Mouse (Mus musculus): ENCODE data around the gene Itgam. TPM values are rescaled to one million over a fixed set of nuclear protein-coding genes. Genes with fewer than 3 reads are reported as not detected.
"Not testable (repeated sequence)": the region's sequence is repeated elsewhere in the genome, so short reads cannot be mapped to it uniquely, and the experiment has no call there.

The Itgam gene
- total RNA-seq, 2 experiments from 2014 or later, result 1.0 to 1.9 TPM

- no peak overlapping the region for H3K27ac ChIP-seq
- H3K4me3 ChIP-seq, result no peak overlapping the region
- intact Hi-C loops (cut with DNase I), result no loop called here
- TF ChIP-seq CTCF (IDR thresholded peaks at IDR 0.05), result no peak
- DNase-seq, result no peak
Measured at GRCm38 (mm10) chr7:128032989-128033293, 29.5 kb upstream of the Itgam start.

- Histone ChIP-seq H3K4me3 (no peak overlapping the region), H3K27ac (no peak overlapping the region)
- TF ChIP-seq CTCF (IDR thresholded peaks at IDR 0.05), result no peak
- intact Hi-C loops (cut with DNase I), result no loop called here
- DNase-seq, result no peak
Measured at GRCm38 (mm10) chr7:128033616-128034015, 28.8 kb upstream of the Itgam start.

- intact Hi-C loops (cut with DNase I), result not testable (repeated sequence)
Measured at GRCm38 (mm10) chr7:128042161-128042820, 20.1 kb upstream of the Itgam start.

GRCm38 (mm10) chr7:128044142-128044785 is 18.2 kb upstream of the Itgam start:
- no peak overlapping the region for H3K27ac ChIP-seq
- intact Hi-C loops (cut with DNase I), result no loop called here
- TF ChIP-seq CTCF (IDR thresholded peaks at IDR 0.05), result peak; percentile 34; the same call in 1 of the 2 replicates
- DNase-seq, result peak; percentile 29
- H3K4me3 ChIP-seq, result no peak overlapping the region

More at GRCm38 (mm10) chr7:128042161-128042820, 20.1 kb upstream of the Itgam start:
- not testable (repeated sequence) for DNase-seq, H3K4me3 ChIP-seq, H3K27ac ChIP-seq

- no peak for TF ChIP-seq CTCF (IDR thresholded peaks at IDR 0.05)
- intact Hi-C loops (cut with DNase I), result no loop called here
- Histone ChIP-seq H3K27ac (no peak overlapping the region), H3K4me3 (no peak overlapping the region)
- no peak for DNase-seq
Measured at GRCm38 (mm10) chr7:128045640-128046039, 16.8 kb upstream of the Itgam start.

GRCm38 (mm10) chr7:128048819-128049218 is 13.6 kb upstream of the Itgam start:
- Histone ChIP-seq H3K27ac (no peak overlapping the region), H3K4me3 (no peak overlapping the region)
- TF ChIP-seq CTCF (IDR thresholded peaks at IDR 0.05), result no peak
- no peak for DNase-seq
- intact Hi-C loops (cut with DNase I), result no loop called here

- no peak overlapping the region for H3K27ac ChIP-seq
- TF ChIP-seq CTCF (IDR thresholded peaks at IDR 0.05), result no peak
- no peak overlapping the region for H3K4me3 ChIP-seq
- DNase-seq, result no peak
- intact Hi-C loops (cut with DNase I), result no loop called here
Measured at GRCm38 (mm10) chr7:128049254-128049653, 13.2 kb upstream of the Itgam start.

- Histone ChIP-seq H3K4me3 (no peak overlapping the region), H3K27ac (no peak overlapping the region)
- intact Hi-C loops (cut with DNase I), result no loop called here
- DNase-seq, result peak; percentile 30
- TF ChIP-seq CTCF (IDR thresholded peaks at IDR 0.05), result no peak
Measured at GRCm38 (mm10) chr7:128050739-128051138, 11.7 kb upstream of the Itgam start.

- TF ChIP-seq CTCF (IDR thresholded peaks at IDR 0.05), result no peak
- Histone ChIP-seq H3K4me3 (no peak overlapping the region), H3K27ac (no peak overlapping the region)
- DNase-seq, result no peak
- intact Hi-C loops (cut with DNase I), result no loop called here
Measured at GRCm38 (mm10) chr7:128053061-128053460, 9.4 kb upstream of the Itgam start.

GRCm38 (mm10) chr7:128056917-128057444 is 5.5 kb upstream of the Itgam start:
- intact Hi-C loops (cut with DNase I), result no loop called here

GRCm38 (mm10) chr7:128057860-128058259 is 4.6 kb upstream of the Itgam start:
- TF ChIP-seq CTCF (IDR thresholded peaks at IDR 0.05), result no peak
- Histone ChIP-seq H3K4me3 (no peak overlapping the region), H3K27ac (no peak overlapping the region)
- DNase-seq, result no peak
- intact Hi-C loops (cut with DNase I), result no loop called here

More at GRCm38 (mm10) chr7:128056917-128057444, 5.5 kb upstream of the Itgam start:
- no peak for TF ChIP-seq CTCF (IDR thresholded peaks at IDR 0.05)
- Histone ChIP-seq H3K27ac (no peak overlapping the region), H3K4me3 (no peak overlapping the region)
- DNase-seq, result no peak

- DNase-seq, result peak; percentile 27
- no peak for TF ChIP-seq CTCF (IDR thresholded peaks at IDR 0.05)
- intact Hi-C loops (cut with DNase I), result no loop called here
- Histone ChIP-seq H3K4me3 (no peak overlapping the region), H3K27ac (no peak overlapping the region)
Measured at GRCm38 (mm10) chr7:128058576-128058975, 3.9 kb upstream of the Itgam start.

GRCm38 (mm10) chr7:128059091-128059490 is 3.3 kb upstream of the Itgam start:
- Histone ChIP-seq H3K27ac (no peak overlapping the region), H3K4me3 (no peak overlapping the region)
- no peak for DNase-seq
- TF ChIP-seq CTCF (IDR thresholded peaks at IDR 0.05), result no peak
- intact Hi-C loops (cut with DNase I), result no loop called here
